Mouse (Mus musculus) monocyte, adult 2 months (primary cell): Measurements from ENCODE around the gene Clec4d.
"Not testable (repeated sequence)": the region's sequence is repeated elsewhere in the genome, so short reads cannot be mapped to it uniquely, and the experiment has no call there.

Experiments used
- DNase-seq, 2 experiments: peaks; one replicate each; pipeline ENCODE4 v3.0.0; 2022; ENCODE audit warnings: low spot score in 2 of 2, low read depth in 1 of 2

Clec4d gene

GRCm38 (mm10) chr6:123306315-123306714 lies 44.4 kb downstream of the Clec4d start:
- not testable (repeated sequence) for DNase-seq

GRCm38 (mm10) chr6:123308033-123308432 lies 46.1 kb downstream of the Clec4d start, which contains the start of gene Vmn2r19:
Gene Vmn2r19, plus strand, starts transcription at chr6:123308333.
- DNase-seq, result no peak
